In genomic region chr7:68136056-68136455, GRCm38 (mm10) we compare ENCODE assay signal across 16 mouse cellular contexts.
A peak's percentile ranks its signal among the peaks of the same experiment; 100 is the strongest.
DNase-seq lines count a peak whose midpoint lies in the region; ATAC-seq and TF ChIP-seq lines count a peak whose summit lies in the region.
"Had no signal": no experiment of that assay in that cellular context is flagged by ENCODE, and none has a peak within 500 bp of the region (broad histone marks: within the 10 kb centered on the region; RNA-seq: fewer than 3 reads in every experiment).

No protein-coding gene starts in this region.

- in situ Hi-C loops in CH12.LX (cut with MboI; ENCODE audit: low pct_ligation_motif_present, low pct_unique_long_range_greater_than_20kb, low sequenced_read_pairs): loop anchor here (10.0 to 25.0 kb wide), 2 partner anchors 169 to 449 kb away; no protein-coding TSS in a partner anchor

- TF ChIP-seq CTCF in kidney, postnatal 0 days (IDR thresholded peaks at IDR 0.05; ENCODE audit: low read depth): peak; percentile 35; the same call in 1 of the 2 replicates
- peak in 1 of 2 experiments; percentile 61; a peak in 3 of 4 replicates for TF ChIP-seq CTCF in CH12.LX (conservative IDR thresholded peaks at IDR 0.05 in 1 of 2, IDR thresholded peaks at IDR 0.05 in 1 of 2; ENCODE audit: low read depth in 2 of 2, low read length in 2 of 2)

- no peak for TF ChIP-seq POLR2A in CH12.LX (IDR thresholded peaks at IDR 0.05; ENCODE audit: low read depth, low read length)

- ATAC-seq in kidney, postnatal 0 days (replicated peaks; ENCODE audit: low FRiP score, low read depth): no peak
- peak; percentile 31; the same call in 1 of the 2 replicates for ATAC-seq in midbrain, embryonic 15.5 days (replicated peaks)
- ATAC-seq in midbrain, embryonic 11.5 days (ENCODE audit: low FRiP score): no peak
- ATAC-seq in cerebellum, adult (ENCODE audit: insufficient number of reproducible peaks, low FRiP score, low TSS enrichment): no peak
- ATAC-seq: forebrain, embryonic 13.5 days had no signal

- no peak for TF ChIP-seq EP300 in CH12.LX (IDR thresholded peaks at IDR 0.05; ENCODE audit: low read length)

- H3K36me3 ChIP-seq in kidney, postnatal 0 days (ENCODE audit: insufficient read depth, low read length): no peaks in the 10 kb centered on the region
- no peaks in the 10 kb centered on the region for H3K36me3 ChIP-seq in midbrain, embryonic 15.5 days (replicated peaks)
- H3K36me3 ChIP-seq in midbrain, embryonic 11.5 days (ENCODE audit: control insufficient read depth, insufficient read depth, low read length): no peaks in the 10 kb centered on the region
- H3K36me3 ChIP-seq in CH12.LX (replicated peaks in 1 of 2; ENCODE audit: control insufficient read depth in 1 of 2, insufficient read depth in 1 of 2, low read length in 1 of 2): no peaks in the 10 kb centered on the region
- H3K36me3 ChIP-seq: heart, embryonic 15.5 days had no signal

- H3K79me2 ChIP-seq in CH12.LX (replicated peaks; ENCODE audit: control insufficient read depth, extremely low read depth, insufficient read depth, poor library complexity, severe bottlenecking): no peaks in the 10 kb centered on the region

- H3K4me3 ChIP-seq in kidney, postnatal 0 days (replicated peaks; ENCODE audit: low read depth, low read length): no peak overlapping the region
- H3K4me3 ChIP-seq in midbrain, embryonic 15.5 days: no peak overlapping the region
- H3K4me3 ChIP-seq in midbrain, embryonic 11.5 days (ENCODE audit: low read depth, low read length): no peak overlapping the region
- H3K4me3 ChIP-seq in CH12.LX (replicated peaks in 1 of 3; ENCODE audit: low read depth in 2 of 3, low read length in 2 of 3, poor library complexity in 1 of 3): no peak overlapping the region
- H3K4me3 ChIP-seq: embryonic facial prominence, embryonic 10.5 days; forebrain, embryonic 13.5 days; heart, embryonic 15.5 days; limb, embryonic 13.5 days had no signal

- H3K9me3 ChIP-seq in kidney, postnatal 0 days (replicated peaks; ENCODE audit: low read length): no peaks in the 10 kb centered on the region
- H3K9me3 ChIP-seq in midbrain, embryonic 15.5 days: no peaks in the 10 kb centered on the region
- H3K9me3 ChIP-seq in midbrain, embryonic 11.5 days (ENCODE audit: control insufficient read depth, low read length): no peaks in the 10 kb centered on the region
- no peaks in the 10 kb centered on the region for H3K9me3 ChIP-seq in CH12.LX (replicated peaks; ENCODE audit: low read length)
- H3K9me3 ChIP-seq: embryonic facial prominence, embryonic 10.5 days; forebrain, embryonic 13.5 days; heart, embryonic 15.5 days; limb, embryonic 13.5 days had no signal

- no peaks in the 10 kb centered on the region for H3K27me3 ChIP-seq in kidney, postnatal 0 days (ENCODE audit: insufficient read depth, low read length)
- no peaks in the 10 kb centered on the region for H3K27me3 ChIP-seq in midbrain, embryonic 15.5 days (replicated peaks)
- H3K27me3 ChIP-seq in midbrain, embryonic 11.5 days (ENCODE audit: control insufficient read depth, insufficient read depth, low read length): no peaks in the 10 kb centered on the region
- peaks cover 5% of the 10 kb centered on the region for H3K27me3 ChIP-seq in CH12.LX (replicated peaks)
- H3K27me3 ChIP-seq: forebrain, embryonic 13.5 days; heart, embryonic 15.5 days; limb, embryonic 13.5 days had no signal

- H3K27ac ChIP-seq in kidney, postnatal 0 days: no peak overlapping the region
- no peak overlapping the region for H3K27ac ChIP-seq in midbrain, embryonic 15.5 days
- no peak overlapping the region for H3K27ac ChIP-seq in midbrain, embryonic 11.5 days (ENCODE audit: low read depth, low read length)
- no peak overlapping the region for H3K27ac ChIP-seq in CH12.LX (ENCODE audit: insufficient read depth, low read depth)
- H3K27ac ChIP-seq: embryonic facial prominence, embryonic 10.5 days; heart, embryonic 15.5 days; limb, embryonic 13.5 days had no signal

- H3K9ac ChIP-seq in kidney, postnatal 0 days (ENCODE audit: low read depth, low read length): no peak overlapping the region
- H3K9ac ChIP-seq in midbrain, embryonic 15.5 days: no peak overlapping the region
- H3K9ac ChIP-seq in midbrain, embryonic 11.5 days (ENCODE audit: low read length): no peak overlapping the region
- H3K9ac ChIP-seq in CH12.LX (ENCODE audit: insufficient read depth, low read depth): no peak overlapping the region
- H3K9ac ChIP-seq: forebrain, embryonic 13.5 days; heart, embryonic 15.5 days; limb, embryonic 13.5 days had no signal

- peak; percentile 67 for TF ChIP-seq RAD21 in CH12.LX (IDR thresholded peaks at IDR 0.05; ENCODE audit: low read depth, low read length)

- no peak overlapping the region for H3K4me2 ChIP-seq in kidney, postnatal 0 days (ENCODE audit: low read length)
- H3K4me2 ChIP-seq in midbrain, embryonic 15.5 days: no peak overlapping the region
- H3K4me2 ChIP-seq in midbrain, embryonic 11.5 days: no peak overlapping the region
- H3K4me2 ChIP-seq in CH12.LX (ENCODE audit: insufficient read depth, low read depth, poor library complexity, severe bottlenecking): no peak overlapping the region
- H3K4me2 ChIP-seq: forebrain, embryonic 13.5 days; heart, embryonic 15.5 days; limb, embryonic 13.5 days had no signal

- no peak for DNase-seq in kidney, postnatal 0 days (ENCODE audit: low spot score)
- DNase-seq in kidney, adult 11 months: no peak
- DNase-seq in midbrain, embryonic 11.5 days (ENCODE audit: low spot score, missing footprints): no peak
- DNase-seq in A20 (ENCODE audit: low read depth, low spot score): peak; percentile 46
- DNase-seq in CH12.LX (ENCODE audit: extremely low read depth): no peak
- no peak for DNase-seq in left cerebral cortex, adult 9 months (ENCODE audit: low spot score in 2 of 2)
- DNase-seq: adrenal gland, postnatal 36 days; cerebellum, adult 9-10 months; gastrocnemius, postnatal 36 days; right cerebral cortex, postnatal 4 days had no signal

- peaks cover 18% of the 10 kb centered on the region for H3K4me1 ChIP-seq in kidney, postnatal 0 days (replicated peaks; ENCODE audit: insufficient read depth, low read length)
- peaks cover 19% of the 10 kb centered on the region for H3K4me1 ChIP-seq in midbrain, embryonic 15.5 days
- peaks cover 5% of the 10 kb centered on the region; the same call in 1 of the 2 replicates for H3K4me1 ChIP-seq in midbrain, embryonic 11.5 days (ENCODE audit: control insufficient read depth, insufficient read depth, low read length)
- peaks cover 0 to 3% of the 10 kb centered on the region in 2 experiments; a peak in 1 of 4 replicates for H3K4me1 ChIP-seq in CH12.LX (ENCODE audit: control insufficient read depth in 1 of 2, insufficient read depth in 2 of 2)

- 72% methylated on average over 10 of the region's 10 CpGs for WGBS in kidney, postnatal 0 days
- 68% methylated on average over 10 of the region's 10 CpGs for WGBS in midbrain, embryonic 15.5 days
- WGBS in midbrain, embryonic 11.5 days: 86% methylated on average over 10 of the region's 10 CpGs

- dilution Hi-C loops in CH12.LX (cut with MboI; ENCODE audit: extremely low pct_ligation_motif_present, extremely low pct_unique_long_range_greater_than_20kb, low sequenced_read_pairs): no loop called here

TF ChIP-seq in CH12.LX, 34 proteins besides CTCF, POLR2A, EP300 and RAD21:
- TF ChIP-seq ZNF384 (IDR thresholded peaks at IDR 0.05; ENCODE audit: low read depth, low read length): no peak
- TF ChIP-seq SMC3 (IDR thresholded peaks at IDR 0.05; ENCODE audit: low read depth, low read length): peak; percentile 47
